Mouse (Mus musculus): ENCODE measurements around the gene Cacna2d3.

DNA sequence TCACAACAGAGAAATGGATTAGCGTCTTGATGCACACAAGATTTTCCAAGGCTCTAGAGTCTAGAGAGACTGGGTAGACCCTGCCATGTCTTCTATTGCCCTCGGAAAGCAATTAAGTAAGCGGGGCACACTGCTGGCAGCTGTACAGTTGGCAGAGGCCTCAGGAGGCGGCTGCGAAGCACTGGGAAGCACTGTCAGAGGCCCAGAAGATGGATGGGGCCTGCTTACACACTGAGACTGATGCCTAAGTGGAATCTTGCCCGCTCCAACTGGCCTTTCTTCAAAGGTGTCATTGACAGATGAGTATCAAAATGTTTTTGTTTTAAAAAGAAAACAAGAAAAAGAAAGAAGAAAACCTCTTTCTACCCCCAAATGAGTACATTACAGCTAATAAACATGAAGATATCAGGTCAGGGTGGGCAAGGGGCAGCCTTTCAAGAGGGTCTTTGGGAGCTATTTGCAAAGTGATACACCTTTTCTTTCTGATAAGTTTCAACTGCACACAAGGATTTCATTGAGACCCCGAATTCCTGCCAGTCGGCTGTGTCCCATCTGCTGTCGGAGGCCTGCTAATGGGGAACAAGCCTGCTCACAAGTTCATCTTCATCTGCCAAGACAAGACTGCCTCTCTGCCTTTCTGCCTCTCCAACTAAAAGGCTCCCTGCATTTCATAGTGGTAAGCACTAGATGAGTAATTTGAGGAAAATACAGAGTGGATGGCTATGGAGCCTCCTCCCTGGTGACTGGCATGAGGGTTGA, 680.9 kb downstream of the Cacna2d3 start:
- no peak for TF ChIP-seq CTCF (IDR thresholded peaks at IDR 0.05; ENCODE audit: low read depth)
- no peak for TF ChIP-seq EP300 (IDR thresholded peaks at IDR 0.05; ENCODE audit: low read depth)

Data from heart, postnatal 0 days (tissue).